Comparison of ENCODE assay signal across 21 mouse cellular contexts in the genomic region with DNA sequence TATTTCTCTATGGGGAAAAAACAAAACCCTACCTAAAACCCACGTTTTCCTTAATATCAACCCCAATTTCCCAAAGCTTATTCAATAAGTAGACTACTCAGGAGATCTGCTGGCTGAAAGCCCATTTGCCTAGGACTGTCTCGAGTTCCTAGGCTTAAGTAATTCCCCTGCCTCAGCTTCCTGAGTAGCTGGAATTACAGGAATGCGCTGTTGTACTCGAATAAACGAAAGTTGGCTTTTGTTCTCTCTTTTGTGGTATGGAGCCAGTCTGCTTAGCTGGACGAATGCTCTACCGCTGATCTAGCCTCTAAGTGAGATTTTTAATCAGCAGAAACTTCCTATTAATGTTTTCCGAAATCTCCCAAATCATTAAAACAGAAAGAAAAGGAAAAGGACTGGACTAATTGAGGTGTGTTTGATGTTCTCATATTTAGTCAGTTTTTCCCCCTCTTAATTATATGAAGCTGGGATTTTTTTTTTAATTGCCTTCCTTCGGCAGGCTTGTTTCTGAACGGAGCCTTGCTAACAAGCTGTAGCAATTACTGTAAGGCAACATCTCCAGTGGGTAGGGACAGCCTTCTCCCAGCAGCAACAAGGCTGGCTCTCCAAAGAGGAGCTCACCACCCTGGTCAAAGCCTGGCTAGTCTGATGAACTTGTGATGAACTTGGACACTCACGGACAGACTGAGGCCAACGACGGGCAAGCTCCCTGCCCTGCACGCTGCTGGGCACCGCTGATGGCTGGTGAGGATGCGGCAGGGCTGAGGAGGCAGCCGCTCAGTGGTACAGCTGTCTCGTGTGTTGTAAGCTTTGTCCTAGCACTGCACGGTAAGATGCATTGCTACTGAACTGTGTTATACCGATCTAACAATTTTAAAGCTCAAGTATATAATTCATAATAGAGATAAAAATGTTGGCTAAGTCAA. TPM values are rescaled to one million over a fixed set of nuclear protein-coding genes. Genes with fewer than 3 reads are reported as not detected.
DNase-seq lines count a peak whose midpoint lies in the region; ATAC-seq and TF ChIP-seq lines count a peak whose summit lies in the region.
"Had no signal": no experiment of that assay in that cellular context is flagged by ENCODE, and none has a peak within 500 bp of the region (broad histone marks: within the 10 kb centered on the region; RNA-seq: fewer than 3 reads in every experiment).

No protein-coding gene starts in this region.

- ATAC-seq in forebrain, embryonic 11.5 days (replicated peaks; ENCODE audit: low FRiP score) = no peak
- no peak for ATAC-seq in forebrain, postnatal 0 days
- no peak for ATAC-seq in hindbrain, embryonic 16.5 days
- no peak for ATAC-seq in inflammation-experienced regulatory T-cells, adult 6 months
- ATAC-seq: hindbrain, postnatal 0 days had no signal

- H3K27ac ChIP-seq in forebrain, embryonic 11.5 days (ENCODE audit: low read depth, low read length) = peak overlapping the region; percentile 34; the same call in 1 of the 2 replicates
- no peak overlapping the region for H3K27ac ChIP-seq in forebrain, postnatal 0 days (ENCODE audit: low read depth, low read length)
- 0 out of 2 replicates have a peak overlapping the region, but pooled peaks have one; percentile 2 for H3K27ac ChIP-seq in hindbrain, embryonic 10.5 days
- no peak overlapping the region for H3K27ac ChIP-seq in hindbrain, embryonic 16.5 days (ENCODE audit: low read depth, low read length)
- 0 out of 2 replicates have a peak overlapping the region, but pooled peaks have one; percentile 57 for H3K27ac ChIP-seq in embryonic facial prominence, embryonic 10.5 days (replicated peaks)
- H3K27ac ChIP-seq: hindbrain, postnatal 0 days; left cerebral cortex, adult 2 months; limb, embryonic 12.5 days had no signal

- no peaks in the 10 kb centered on the region for H3K9me3 ChIP-seq in forebrain, embryonic 11.5 days (ENCODE audit: control insufficient read depth, low read length)
- H3K9me3 ChIP-seq in forebrain, postnatal 0 days (ENCODE audit: low read length) = no peaks in the 10 kb centered on the region
- peaks cover 9% of the 10 kb centered on the region; the same call in 1 of the 2 replicates for H3K9me3 ChIP-seq in hindbrain, embryonic 10.5 days
- H3K9me3 ChIP-seq in hindbrain, embryonic 16.5 days (ENCODE audit: control insufficient read depth, low read length) = no peaks in the 10 kb centered on the region
- no peaks in the 10 kb centered on the region for H3K9me3 ChIP-seq in embryonic facial prominence, embryonic 10.5 days

- H3K27me3 ChIP-seq in forebrain, embryonic 11.5 days (ENCODE audit: control insufficient read depth, insufficient read depth, low read length) = no peaks in the 10 kb centered on the region
- no peaks in the 10 kb centered on the region for H3K27me3 ChIP-seq in forebrain, postnatal 0 days (ENCODE audit: insufficient read depth, low read length)
- no peaks in the 10 kb centered on the region for H3K27me3 ChIP-seq in hindbrain, embryonic 10.5 days (ENCODE audit: insufficient read depth, poor library complexity, severe bottlenecking)
- no peaks in the 10 kb centered on the region for H3K27me3 ChIP-seq in hindbrain, embryonic 16.5 days (replicated peaks; ENCODE audit: control insufficient read depth, insufficient read depth, low read length)
- H3K27me3 ChIP-seq in embryonic facial prominence, embryonic 10.5 days (replicated peaks; ENCODE audit: low read depth, poor library complexity, severe bottlenecking) = no peaks in the 10 kb centered on the region
- H3K27me3 ChIP-seq: limb, embryonic 12.5 days had no signal

- WGBS in forebrain, embryonic 11.5 days = 61% methylated on average over 20 of the region's 20 CpGs
- 36% methylated on average over 20 of the region's 20 CpGs for WGBS in forebrain, postnatal 0 days
- 82% methylated on average over 20 of the region's 20 CpGs for WGBS in hindbrain, embryonic 10.5 days
- 71% methylated on average over 20 of the region's 20 CpGs for WGBS in hindbrain, embryonic 16.5 days
- WGBS in embryonic facial prominence, embryonic 10.5 days = 74% methylated on average over 20 of the region's 20 CpGs

- H3K4me2 ChIP-seq in forebrain, embryonic 11.5 days (ENCODE audit: low read depth, low read length, severe bottlenecking) = no peak overlapping the region
- no peak overlapping the region for H3K4me2 ChIP-seq in forebrain, postnatal 0 days (ENCODE audit: low read depth)
- H3K4me2 ChIP-seq in hindbrain, embryonic 16.5 days (ENCODE audit: low read length) = no peak overlapping the region
- H3K4me2 ChIP-seq: limb, embryonic 12.5 days; midbrain, embryonic 11.5 days had no signal

- H3K4me1 ChIP-seq in forebrain, embryonic 11.5 days (replicated peaks; ENCODE audit: control insufficient read depth, insufficient read depth, low read length) = no peaks in the 10 kb centered on the region
- no peaks in the 10 kb centered on the region for H3K4me1 ChIP-seq in forebrain, postnatal 0 days (ENCODE audit: insufficient read depth)
- H3K4me1 ChIP-seq in hindbrain, embryonic 10.5 days (replicated peaks) = 0 out of 2 replicates have a peak, but pooled peaks cover 4% of the 10 kb centered on the region
- H3K4me1 ChIP-seq in hindbrain, embryonic 16.5 days (ENCODE audit: control insufficient read depth, insufficient read depth, low read depth, low read length) = no peaks in the 10 kb centered on the region
- peaks cover 10% of the 10 kb centered on the region for H3K4me1 ChIP-seq in embryonic facial prominence, embryonic 10.5 days

- peak; percentile 56 for DNase-seq in forebrain, embryonic 11.5 days (ENCODE audit: low spot score)
- DNase-seq in forebrain, postnatal 0 days = no peak
- DNase-seq in hindbrain, embryonic 10.5 days (ENCODE audit: low spot score) = no peak
- DNase-seq in embryonic facial prominence, embryonic 10.5 days (ENCODE audit: low spot score) = no peak
- peak; percentile 60 for DNase-seq in skeletal muscle tissue, adult 2 months (ENCODE audit: low read depth, low spot score)
- DNase-seq in adrenal gland, postnatal 4 days (ENCODE audit: low spot score in 2 of 2) = no peak
- DNase-seq: adrenal gland, postnatal 10 days; cerebellum, postnatal 14 days; kidney, adult 9 months; lung, postnatal 36 days; right cerebral cortex, postnatal 14 days; thymus, postnatal 36 days had no signal

- no peak overlapping the region for H3K4me3 ChIP-seq in forebrain, embryonic 11.5 days (ENCODE audit: low read depth, low read length)
- H3K4me3 ChIP-seq in forebrain, postnatal 0 days (ENCODE audit: low read depth, low read length) = no peak overlapping the region
- no peak overlapping the region for H3K4me3 ChIP-seq in hindbrain, embryonic 10.5 days
- no peak overlapping the region for H3K4me3 ChIP-seq in hindbrain, embryonic 16.5 days (ENCODE audit: low read length)
- H3K4me3 ChIP-seq in embryonic facial prominence, embryonic 10.5 days = no peak overlapping the region
- H3K4me3 ChIP-seq: left cerebral cortex, adult 2 months; limb, embryonic 12.5 days had no signal

- H3K36me3 ChIP-seq in forebrain, embryonic 11.5 days (ENCODE audit: control insufficient read depth, insufficient read depth, low read length) = no peaks in the 10 kb centered on the region
- peaks cover 9% of the 10 kb centered on the region for H3K36me3 ChIP-seq in forebrain, postnatal 0 days (ENCODE audit: insufficient read depth)
- H3K36me3 ChIP-seq in hindbrain, embryonic 10.5 days = peaks cover 39% of the 10 kb centered on the region
- H3K36me3 ChIP-seq in hindbrain, embryonic 16.5 days (ENCODE audit: control insufficient read depth, insufficient read depth, low read length) = peaks cover 18% of the 10 kb centered on the region; the same call in 1 of the 2 replicates
- peaks cover 33% of the 10 kb centered on the region for H3K36me3 ChIP-seq in embryonic facial prominence, embryonic 10.5 days (replicated peaks)

- no peak overlapping the region for H3K9ac ChIP-seq in forebrain, embryonic 11.5 days (ENCODE audit: low read length)
- no peak overlapping the region for H3K9ac ChIP-seq in forebrain, postnatal 0 days
- no peak overlapping the region for H3K9ac ChIP-seq in hindbrain, embryonic 16.5 days (ENCODE audit: low read depth, low read length)
- H3K9ac ChIP-seq: limb, embryonic 12.5 days had no signal

- TF ChIP-seq CTCF in forebrain, postnatal 0 days (IDR thresholded peaks at IDR 0.05; ENCODE audit: low read depth) = no peak

RNA-seq across cellular contexts. Expression of gene Ghdc, which starts 35.9 kb away (rescaled TPM):
- 2.1 and 2.9 TPM in 2 replicates for polyA plus RNA-seq in forebrain, embryonic 11.5 days (2014; fragmentation: Nextera tagmentation; extraction: Ambion mirVana)
- 6.1 and 7.3 TPM in 2 replicates for total RNA-seq in forebrain, postnatal 0 days (2014; rRNA removed)
- polyA plus RNA-seq in forebrain, postnatal 0 days (2015; fragmentation: Nextera tagmentation; extraction: Ambion mirVana) = 1.8 and 4.4 TPM in 2 replicates
- polyA plus RNA-seq in hindbrain, embryonic 10.5 days (2016; fragmentation: Nextera tagmentation; extraction: Ambion mirVana) = 3.9 and 4.3 TPM in 2 replicates
- 8.2 and 9.6 TPM in 2 replicates for polyA plus RNA-seq in hindbrain, embryonic 16.5 days (2015; fragmentation: Nextera tagmentation; extraction: Ambion mirVana)
- 3.3 and 3.7 TPM in 2 replicates for polyA plus RNA-seq in embryonic facial prominence, embryonic 10.5 days (2016; fragmentation: Nextera tagmentation; extraction: Ambion mirVana)
- 10 to 100 TPM; 15.4 to 15.5 TPM for total RNA-seq in adrenal gland, postnatal 4 days (2021)
- 1 to 10 TPM; 1.7 to 2.6 (median 2.1) TPM for polyA plus RNA-seq in inflammation-experienced regulatory T-cells, adult 6 months (2017; shearing (Covaris generic))

RNA-seq across cellular contexts. Expression of gene Stat5b, which starts 43.9 kb away (rescaled TPM):
- 18.7 and 19.1 TPM in 2 replicates for polyA plus RNA-seq in forebrain, embryonic 11.5 days (2014; fragmentation: Nextera tagmentation; extraction: Ambion mirVana)
- total RNA-seq in forebrain, postnatal 0 days (2014; rRNA removed) = 17.8 and 22.6 TPM in 2 replicates
- 4.9 and 8.8 TPM in 2 replicates for polyA plus RNA-seq in forebrain, postnatal 0 days (2015; fragmentation: Nextera tagmentation; extraction: Ambion mirVana)
- 13.6 and 14.8 TPM in 2 replicates for polyA plus RNA-seq in hindbrain, embryonic 10.5 days (2016; fragmentation: Nextera tagmentation; extraction: Ambion mirVana)
- 15.0 and 18.9 TPM in 2 replicates for polyA plus RNA-seq in hindbrain, embryonic 16.5 days (2015; fragmentation: Nextera tagmentation; extraction: Ambion mirVana)
- polyA plus RNA-seq in embryonic facial prominence, embryonic 10.5 days (2016; fragmentation: Nextera tagmentation; extraction: Ambion mirVana) = 14.4 and 14.9 TPM in 2 replicates
- 10 to 100 TPM; 68.2 to 68.7 TPM for total RNA-seq in adrenal gland, postnatal 4 days (2021)
- polyA plus RNA-seq in inflammation-experienced regulatory T-cells, adult 6 months (2017; shearing (Covaris generic)) = 10 to 100 TPM; 25.2 to 40.4 (median 33.7) TPM

RNA-seq across cellular contexts. Expression of gene Hcrt, which starts 43.9 kb away (rescaled TPM):
- polyA plus RNA-seq in forebrain, embryonic 11.5 days (2014; fragmentation: Nextera tagmentation; extraction: Ambion mirVana) = not detected in 2 replicates
- total RNA-seq in forebrain, postnatal 0 days (2014; rRNA removed) = 1.8 and 7.1 TPM in 2 replicates
- polyA plus RNA-seq in forebrain, postnatal 0 days (2015; fragmentation: Nextera tagmentation; extraction: Ambion mirVana) = 2.6 and 8.0 TPM in 2 replicates
- polyA plus RNA-seq in hindbrain, embryonic 10.5 days (2016; fragmentation: Nextera tagmentation; extraction: Ambion mirVana) = not detected in 2 replicates
- polyA plus RNA-seq in hindbrain, embryonic 16.5 days (2015; fragmentation: Nextera tagmentation; extraction: Ambion mirVana) = 0.48 and 0.59 TPM in 2 replicates
- not detected in 2 replicates for polyA plus RNA-seq in embryonic facial prominence, embryonic 10.5 days (2016; fragmentation: Nextera tagmentation; extraction: Ambion mirVana)
- not detected for total RNA-seq in adrenal gland, postnatal 4 days (2021)
- polyA plus RNA-seq in inflammation-experienced regulatory T-cells, adult 6 months (2017; shearing (Covaris generic)) = not detected
- total RNA-seq: adrenal gland, postnatal 10 days; hindbrain, postnatal 0 days; left cerebral cortex, adult 2 months had no signal
- polyA plus RNA-seq: heart, embryonic 14.5 days; large intestine, adult 2 months; limb, embryonic 12.5 days; liver, embryonic 16.5 days; midbrain, embryonic 11.5 days had no signal

RNA-seq across cellular contexts. Expression of gene Kcnh4, which starts 46.9 kb away (rescaled TPM):
- 2.7 and 3.1 TPM in 2 replicates for polyA plus RNA-seq in forebrain, embryonic 11.5 days (2014; fragmentation: Nextera tagmentation; extraction: Ambion mirVana)
- 7.2 and 12.3 TPM in 2 replicates for total RNA-seq in forebrain, postnatal 0 days (2014; rRNA removed)
- polyA plus RNA-seq in forebrain, postnatal 0 days (2015; fragmentation: Nextera tagmentation; extraction: Ambion mirVana) = 3.2 and 4.4 TPM in 2 replicates
- 1.5 and 4.4 TPM in 2 replicates for polyA plus RNA-seq in hindbrain, embryonic 10.5 days (2016; fragmentation: Nextera tagmentation; extraction: Ambion mirVana)
- 8.9 and 10.0 TPM in 2 replicates for polyA plus RNA-seq in hindbrain, embryonic 16.5 days (2015; fragmentation: Nextera tagmentation; extraction: Ambion mirVana)
- 0.64 and 0.71 TPM in 2 replicates for polyA plus RNA-seq in embryonic facial prominence, embryonic 10.5 days (2016; fragmentation: Nextera tagmentation; extraction: Ambion mirVana)
- under 1 TPM; 0.39 to 0.40 TPM for total RNA-seq in adrenal gland, postnatal 4 days (2021)
- polyA plus RNA-seq in inflammation-experienced regulatory T-cells, adult 6 months (2017; shearing (Covaris generic)) = under 1 TPM in 1 of 3 experiments, not detected in 2; 0.47 TPM
- polyA plus RNA-seq: heart, embryonic 14.5 days; limb, embryonic 12.5 days; liver, embryonic 16.5 days had no signal

RNA-seq across cellular contexts. Expression of gene Stat5a, which starts 52.5 kb away (rescaled TPM):
- 1.3 and 1.5 TPM in 2 replicates for polyA plus RNA-seq in forebrain, embryonic 11.5 days (2014; fragmentation: Nextera tagmentation; extraction: Ambion mirVana)
- total RNA-seq in forebrain, postnatal 0 days (2014; rRNA removed) = 2.0 and 2.6 TPM in 2 replicates
- 1.1 and 1.6 TPM in 2 replicates for polyA plus RNA-seq in forebrain, postnatal 0 days (2015; fragmentation: Nextera tagmentation; extraction: Ambion mirVana)
- polyA plus RNA-seq in hindbrain, embryonic 10.5 days (2016; fragmentation: Nextera tagmentation; extraction: Ambion mirVana) = 2.0 and 2.8 TPM in 2 replicates
- 1.8 and 2.4 TPM in 2 replicates for polyA plus RNA-seq in hindbrain, embryonic 16.5 days (2015; fragmentation: Nextera tagmentation; extraction: Ambion mirVana)
- 1.7 and 1.9 TPM in 2 replicates for polyA plus RNA-seq in embryonic facial prominence, embryonic 10.5 days (2016; fragmentation: Nextera tagmentation; extraction: Ambion mirVana)
- 10 to 100 TPM; 34.1 to 42.1 TPM for total RNA-seq in adrenal gland, postnatal 4 days (2021)
- polyA plus RNA-seq in inflammation-experienced regulatory T-cells, adult 6 months (2017; shearing (Covaris generic)) = 10 to 100 TPM; 31.2 to 34.1 (median 31.3) TPM

Comparison
In these comparisons a context has a peak if more than half of its experiments do, and no peak if none do; other contexts are left out.
1. DNase-seq: peak in forebrain, embryonic 11.5 days (single experiment) and skeletal muscle tissue, adult 2 months (single experiment); none in forebrain, postnatal 0 days (single experiment), hindbrain, embryonic 10.5 days (single experiment), embryonic facial prominence, embryonic 10.5 days (single experiment) and adrenal gland, postnatal 4 days (0 of 2).
2. H3K27ac ChIP-seq: peak in forebrain, embryonic 11.5 days (single experiment), hindbrain, embryonic 10.5 days (single experiment) and embryonic facial prominence, embryonic 10.5 days (single experiment); none in forebrain, postnatal 0 days (single experiment) and hindbrain, embryonic 16.5 days (single experiment).